Mouse (Mus musculus) layer of hippocampus, postnatal 10 days (tissue): Measurements from ENCODE around the gene Tmem183a. TPM values are rescaled to one million over a fixed set of nuclear protein-coding genes. Genes with fewer than 3 reads are reported as not detected.
A peak's percentile ranks its signal among the peaks of the same experiment; 100 is the strongest.

Experiments
- DNase-seq, 2 experiments: peaks; one replicate each; pipeline ENCODE4 v3.0.0; 2021; ENCODE audit warnings: low spot score in 2 of 2
- total RNA-seq, 2 experiments: library from RNA; stranded (reverse); gene quantifications; 2 replicates each; pipeline ENCODE4 v1.2.3; 2021

The Tmem183a gene
- total RNA-seq, 2 experiments from 2014 or later = 96.2 to 104 TPM

GRCm38 (mm10) chr1:134345075-134345474 lies 16.7 kb downstream of the Tmem183a start:
- DNase-seq = no peak

DNA sequence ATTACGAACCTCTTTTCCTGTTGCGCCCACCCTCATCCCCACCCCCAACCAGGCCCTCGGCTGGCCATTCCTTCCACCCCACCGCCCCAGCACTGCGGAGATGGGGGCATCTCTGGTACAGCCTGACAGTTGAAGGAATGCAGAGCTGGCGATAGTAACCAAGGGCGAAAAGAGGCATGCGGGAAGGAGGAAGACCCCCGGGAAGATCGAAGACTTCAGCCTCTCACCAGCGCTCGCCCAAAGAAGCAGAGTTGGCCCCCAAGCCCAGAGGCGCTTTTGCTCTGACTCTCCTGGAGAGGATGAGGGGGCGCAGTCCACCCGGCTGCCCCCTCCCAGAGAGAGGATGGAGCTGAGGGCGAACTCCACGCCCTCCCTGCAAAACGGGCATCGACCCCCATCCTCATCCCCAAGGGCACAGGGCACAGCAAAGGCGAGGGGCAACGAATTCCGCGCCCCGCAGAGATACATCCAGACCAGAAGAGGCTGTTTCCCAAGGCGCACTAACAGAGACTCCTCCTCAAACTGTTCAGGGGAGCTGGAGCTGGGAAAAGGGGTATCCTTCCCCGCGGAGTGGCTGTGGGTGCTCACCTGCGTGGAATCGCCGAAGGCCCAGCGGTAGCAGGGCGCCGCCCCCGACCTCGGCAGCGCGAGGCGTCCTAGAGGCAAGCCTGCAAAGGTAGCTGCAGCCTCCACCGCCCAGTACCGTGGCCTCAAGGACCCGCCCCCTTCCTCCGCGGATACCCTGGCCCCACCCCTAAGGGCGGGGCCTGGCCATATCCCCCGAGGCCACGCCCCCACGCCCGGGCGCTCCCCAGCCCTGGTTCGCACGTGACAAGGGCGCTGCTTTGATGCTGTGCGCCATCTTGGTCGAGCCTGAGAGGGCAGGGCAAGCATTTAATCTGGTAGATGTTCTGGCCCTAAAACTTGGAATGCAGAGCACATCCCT lies 17.5 kb downstream of the Tmem183a start:
- peak; percentile 86 to 91 for DNase-seq

DNA sequence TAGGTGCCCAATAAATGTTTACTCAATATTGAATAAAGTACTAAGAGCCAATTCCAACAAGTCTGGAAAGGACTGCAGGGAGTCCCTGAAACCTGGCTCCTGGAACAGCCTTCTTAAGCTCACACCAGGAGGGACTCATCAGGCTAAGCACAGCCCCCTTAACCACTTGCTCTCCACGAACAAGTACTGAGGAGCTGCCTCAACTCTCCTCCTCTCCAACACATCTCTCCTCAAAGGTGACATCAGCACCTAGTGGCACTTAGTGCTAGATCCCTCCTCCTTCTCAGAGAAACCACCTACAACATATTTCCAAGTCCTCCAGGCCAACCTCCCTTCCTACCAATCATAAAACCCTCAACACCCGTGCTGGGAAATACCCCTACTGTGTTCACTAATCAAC lies 18.2 kb downstream of the Tmem183a start:
- DNase-seq = peak in 1 of 2 experiments; percentile 25

GRCm38 (mm10) chr1:134342781-134343310 lies 18.9 kb downstream of the Tmem183a start:
- peak in 1 of 2 experiments; percentile 15 for DNase-seq

GRCm38 (mm10) chr1:134342278-134342664 lies 19.5 kb downstream of the Tmem183a start:
- DNase-seq = no peak

DNA sequence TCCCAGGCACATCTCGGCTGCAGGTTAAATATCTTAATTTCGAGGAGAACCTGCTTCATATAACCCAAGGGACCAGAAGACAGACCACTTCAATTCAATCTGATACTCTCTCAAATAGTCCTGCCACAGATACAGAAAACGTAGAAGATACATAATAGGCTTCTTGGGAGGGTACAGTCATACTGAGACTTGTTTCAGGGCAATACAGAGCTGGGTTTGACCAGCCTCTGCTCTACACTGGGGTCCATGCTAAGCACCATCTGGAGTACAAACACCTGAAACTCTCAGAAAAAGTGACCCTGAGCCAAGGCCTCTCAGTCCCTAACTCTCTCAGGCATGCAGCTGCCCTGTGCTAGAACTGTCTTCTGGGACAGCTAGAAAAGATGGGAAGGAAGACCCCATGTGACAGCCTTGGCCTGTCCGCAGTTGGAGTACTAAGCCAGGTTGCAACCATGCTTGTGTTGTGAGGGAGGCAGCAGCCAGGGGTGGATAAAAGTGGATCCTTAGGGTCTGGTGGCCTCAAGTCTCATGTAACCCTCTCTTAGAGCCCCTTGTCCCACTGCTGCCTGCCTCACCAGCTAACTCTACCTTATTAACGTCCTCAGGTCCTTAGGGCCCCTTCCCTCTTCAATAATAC lies 20.0 kb downstream of the Tmem183a start:
- peak in 1 of 2 experiments; percentile 13 for DNase-seq

- no peak for DNase-seq
Observed at GRCm38 (mm10) chr1:134339757-134340619, 21.8 kb downstream of the Tmem183a start.

GRCm38 (mm10) chr1:134339162-134339561 lies 22.6 kb downstream of the Tmem183a start:
- DNase-seq = no peak

GRCm38 (mm10) chr1:134336958-134337710 lies 24.6 kb downstream of the Tmem183a start:
- DNase-seq = no peak

- DNase-seq = no peak
Observed at GRCm38 (mm10) chr1:134335924-134336810, 25.6 kb downstream of the Tmem183a start.

GRCm38 (mm10) chr1:134335211-134335923 lies 26.4 kb downstream of the Tmem183a start:
- DNase-seq = peak; percentile 52 to 60

- no peak for DNase-seq
Observed at GRCm38 (mm10) chr1:134334111-134334827, 27.5 kb downstream of the Tmem183a start.

DNA sequence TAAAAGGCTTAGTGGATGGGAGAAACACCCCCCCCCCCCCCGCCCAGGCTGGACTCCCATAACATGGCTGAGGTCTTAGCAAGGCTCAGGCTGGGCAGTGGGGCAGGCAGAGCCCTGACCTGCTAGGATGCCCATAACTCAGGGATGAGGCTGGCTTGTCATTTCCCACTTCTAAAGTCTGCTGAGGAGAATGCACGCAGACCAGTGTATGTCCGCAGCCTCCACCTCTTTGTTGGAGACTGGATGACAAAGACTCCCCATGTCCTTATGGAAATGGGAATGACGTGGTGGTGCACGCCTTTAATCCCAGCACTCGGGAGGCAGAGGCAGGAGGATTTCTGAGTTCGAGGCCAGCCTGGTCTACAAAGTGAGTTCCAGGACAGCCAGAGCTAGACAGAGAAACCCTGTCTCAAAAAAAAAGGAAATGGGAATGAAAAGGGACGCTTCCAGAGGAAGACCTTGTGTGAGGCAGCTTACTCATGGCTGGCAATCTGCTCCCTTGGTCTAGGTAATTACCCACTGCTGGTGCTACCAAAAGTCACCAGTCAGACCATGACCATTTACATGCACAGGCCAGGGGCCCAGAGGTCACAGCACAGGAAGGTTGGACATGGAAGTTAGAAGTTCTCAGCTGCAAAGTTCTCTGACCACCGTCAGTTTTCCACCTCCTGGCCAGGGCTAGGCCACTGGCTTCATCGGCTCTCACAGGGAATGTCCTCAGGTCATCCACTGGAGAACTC lies 28.2 kb downstream of the Tmem183a start:
- no peak for DNase-seq

- DNase-seq = peak; percentile 63 to 71
Observed at GRCm38 (mm10) chr1:134332770-134333271, 29.0 kb downstream of the Tmem183a start, which contains the start of gene Ppfia4. Ppfia4 (minus strand) TSS chr1:134332928.

DNA sequence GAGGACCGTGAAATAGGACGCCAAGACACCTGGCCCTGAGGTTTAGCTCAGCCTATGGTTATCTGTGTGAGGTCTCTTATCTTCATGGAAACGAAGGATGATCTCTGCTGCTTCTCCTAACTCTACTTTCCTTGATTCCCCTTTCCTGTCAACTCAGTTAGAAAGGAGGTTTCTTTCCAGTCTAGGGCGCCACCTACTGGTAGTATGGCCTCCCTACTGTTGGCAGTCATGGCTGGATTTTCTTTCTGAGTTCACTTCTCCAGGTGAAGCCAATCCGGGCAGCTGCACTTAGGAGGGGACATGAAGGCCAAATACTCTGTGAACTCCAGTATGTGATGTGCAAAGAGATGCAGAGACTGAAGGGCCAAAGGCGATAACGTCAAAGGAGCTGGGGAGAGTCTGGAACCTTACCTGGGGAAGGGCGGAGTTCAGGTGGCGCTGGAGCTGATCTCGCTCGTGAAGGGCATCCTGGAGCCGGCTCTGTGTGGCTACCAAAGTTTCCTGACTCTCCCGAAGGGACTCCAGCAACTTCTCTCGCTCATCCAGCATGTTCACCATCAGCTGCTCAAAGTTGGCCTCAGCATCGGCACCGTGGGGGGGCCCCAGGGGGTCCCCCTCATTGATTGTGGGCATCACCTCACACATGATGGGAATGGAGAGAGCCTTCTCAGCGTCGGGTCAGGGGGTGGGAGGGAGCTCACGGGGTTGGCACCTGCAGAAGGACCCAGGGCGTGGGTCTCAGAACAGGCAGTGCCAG lies 29.7 kb downstream of the Tmem183a start:
- DNase-seq = peak; percentile 89 to 91

- no peak for DNase-seq
Observed at GRCm38 (mm10) chr1:134326841-134327346, 34.9 kb downstream of the Tmem183a start.
